Mouse (Mus musculus): Measurements from ENCODE around the gene Twnk.
"Not testable (repeated sequence)": the region's sequence is repeated elsewhere in the genome, so short reads cannot be mapped to it uniquely, and the experiment has no call there.

The Twnk gene

GRCm38 (mm10) chr19:45025937-45026568 lies 20.6 kb downstream of the Twnk start:
- DNase-seq (ENCODE audit: low spot score) = no peak

DNA sequence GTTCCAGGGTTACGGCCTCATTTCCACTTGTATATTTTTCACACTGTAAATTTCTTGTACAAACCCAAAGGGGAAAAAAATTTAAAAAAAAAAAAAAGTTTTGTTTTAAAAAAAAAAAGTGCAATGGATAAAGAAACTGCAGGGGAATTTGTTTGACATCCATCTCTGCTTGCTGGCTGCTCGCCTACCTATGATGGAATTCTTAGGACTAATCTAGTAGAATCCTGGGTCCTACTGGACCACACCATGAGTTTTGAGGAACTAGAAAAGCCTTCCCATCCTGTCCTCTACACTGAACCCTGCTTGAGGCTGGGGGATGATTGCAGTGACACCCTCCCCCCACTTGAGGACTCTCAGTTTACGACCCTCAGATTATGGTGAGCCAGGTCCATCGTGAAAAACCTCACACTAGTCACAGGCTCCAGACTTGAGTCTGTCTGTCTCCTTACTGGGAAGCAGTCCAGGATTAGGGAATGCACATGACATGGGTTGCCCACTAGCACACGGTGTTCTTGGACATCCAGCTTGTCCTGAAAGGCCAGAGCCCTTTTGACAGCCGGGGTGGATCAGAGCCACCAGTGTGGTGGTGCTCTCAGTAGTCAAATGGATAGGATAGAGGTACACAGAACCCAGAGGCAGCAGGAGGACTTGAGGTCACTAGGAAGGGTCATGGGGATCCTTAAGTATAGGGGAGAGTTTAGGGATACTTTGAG lies 21.7 kb downstream of the Twnk start:
- no peak for DNase-seq (ENCODE audit: low spot score)

GRCm38 (mm10) chr19:45027848-45028247 lies 22.4 kb downstream of the Twnk start:
- peak; percentile 19 for DNase-seq (ENCODE audit: low spot score)

GRCm38 (mm10) chr19:45028746-45029145 lies 23.3 kb downstream of the Twnk start:
- DNase-seq (ENCODE audit: low spot score) = peak; percentile 42

- no peak for DNase-seq (ENCODE audit: low spot score)
Observed at GRCm38 (mm10) chr19:45029571-45029970, 24.1 kb downstream of the Twnk start.

DNA sequence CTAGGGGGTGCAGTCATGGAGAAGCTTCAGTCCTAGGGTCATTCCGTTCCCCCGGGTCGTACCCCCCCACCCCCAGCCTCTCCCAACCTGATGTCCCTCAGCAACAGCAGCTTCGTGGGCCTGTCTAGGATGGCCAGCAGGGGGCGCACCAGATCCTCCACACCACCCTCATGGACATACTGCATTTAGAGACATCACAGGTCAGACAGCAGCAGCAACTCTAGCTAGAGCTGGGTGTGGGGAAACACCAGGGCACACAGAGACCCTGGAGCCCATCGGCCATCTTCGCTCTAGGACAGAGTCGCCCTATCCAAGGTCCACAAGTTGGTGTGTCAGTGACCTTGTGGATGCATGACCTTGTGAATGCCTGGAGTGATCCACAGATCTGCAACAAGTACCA lies 24.6 kb downstream of the Twnk start:
- peak; percentile 64 for DNase-seq (ENCODE audit: low spot score)

- peak; percentile 69 for DNase-seq (ENCODE audit: low spot score)
Observed at GRCm38 (mm10) chr19:45030746-45031693, 25.6 kb downstream of the Twnk start.

DNA sequence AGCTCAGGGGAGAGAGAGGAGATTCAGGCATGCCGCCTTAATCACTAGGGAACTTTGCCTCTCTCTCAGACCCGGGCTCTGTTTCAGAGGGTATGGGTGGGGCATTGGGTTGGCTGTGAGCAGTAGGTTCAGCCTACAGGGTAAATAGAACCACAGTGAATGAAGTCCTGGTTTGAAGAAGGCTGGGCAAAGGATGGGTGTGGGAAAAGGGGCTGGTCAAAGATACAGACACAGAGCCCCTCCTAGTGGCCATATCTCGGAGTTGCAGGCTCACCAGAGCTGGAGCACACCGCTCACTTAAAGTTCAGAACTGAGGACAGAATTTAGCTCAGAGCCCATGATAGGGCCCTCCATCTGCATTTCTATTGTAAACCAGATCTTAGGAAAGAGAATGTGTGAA lies 26.3 kb downstream of the Twnk start:
- DNase-seq (ENCODE audit: low spot score) = peak; percentile 78

GRCm38 (mm10) chr19:45032570-45033332 lies 27.3 kb downstream of the Twnk start:
- DNase-seq (ENCODE audit: low spot score) = no peak

DNA sequence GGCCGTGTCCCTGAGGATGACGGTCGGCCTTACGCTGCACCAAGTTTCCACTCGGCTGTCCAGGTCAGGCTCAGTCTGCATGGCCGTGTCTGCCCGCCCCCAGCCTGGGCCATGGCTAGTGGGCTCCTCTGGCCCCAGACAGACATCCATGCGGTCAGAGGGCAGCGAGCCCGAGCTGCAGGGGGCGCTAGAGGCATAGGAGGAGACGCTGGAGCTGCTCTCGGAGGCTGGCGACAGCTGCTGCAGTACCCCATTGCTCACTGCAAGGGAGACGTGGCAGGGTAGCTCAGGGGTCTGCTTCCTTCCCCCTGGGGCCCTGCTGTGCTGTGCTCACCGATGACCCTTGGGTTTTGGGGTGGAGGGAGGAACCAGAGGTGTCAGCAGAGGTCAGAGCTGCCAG lies 31.4 kb downstream of the Twnk start:
- peak; percentile 62 for DNase-seq (ENCODE audit: low spot score)

GRCm38 (mm10) chr19:45038198-45038597 lies 32.7 kb downstream of the Twnk start:
- DNase-seq (ENCODE audit: low spot score) = not testable (repeated sequence)

DNA sequence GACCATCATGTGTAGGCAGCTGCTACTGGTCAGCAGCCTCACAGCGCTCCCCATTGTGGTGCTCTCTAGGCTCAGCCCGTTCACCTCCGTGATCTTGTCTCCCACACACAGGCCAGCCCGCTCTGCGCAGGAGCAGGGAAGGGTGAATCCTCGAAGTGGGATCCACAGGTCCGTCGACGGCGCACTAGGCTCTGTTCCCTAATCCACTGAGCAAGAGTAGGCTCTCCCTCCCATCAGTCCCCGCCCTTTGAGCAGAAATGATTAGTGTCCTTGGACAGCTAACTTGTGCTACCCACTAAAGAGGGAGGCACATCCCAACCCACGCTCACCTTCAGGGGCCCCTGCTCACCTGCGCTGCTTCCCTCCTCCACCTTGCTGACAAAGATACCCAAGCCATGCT lies 34.8 kb downstream of the Twnk start:
- no peak for DNase-seq (ENCODE audit: low spot score)

- DNase-seq (ENCODE audit: low spot score) = no peak
Observed at GRCm38 (mm10) chr19:45044389-45044927, 39.0 kb downstream of the Twnk start.

DNA sequence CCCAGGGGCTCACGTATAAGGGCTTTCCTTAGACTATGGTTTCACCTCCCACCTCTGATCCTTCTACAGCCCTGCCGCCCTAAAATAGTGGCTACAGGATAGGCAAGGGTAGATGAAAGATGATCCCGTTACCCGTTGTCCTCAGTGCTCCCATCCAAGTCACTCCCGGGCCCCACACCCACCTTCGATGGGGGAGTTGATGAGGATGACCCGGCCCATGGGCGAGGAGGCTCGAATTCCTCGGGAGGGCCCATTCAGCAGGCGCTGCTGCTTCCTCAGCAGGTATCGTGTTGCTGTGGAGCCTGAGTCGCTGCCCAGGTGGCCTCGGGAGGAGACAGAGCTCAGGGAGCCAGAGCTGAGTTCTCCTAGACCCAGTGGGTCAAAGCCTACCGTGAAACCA lies 39.8 kb downstream of the Twnk start:
- no peak for DNase-seq (ENCODE audit: low spot score)

DNA sequence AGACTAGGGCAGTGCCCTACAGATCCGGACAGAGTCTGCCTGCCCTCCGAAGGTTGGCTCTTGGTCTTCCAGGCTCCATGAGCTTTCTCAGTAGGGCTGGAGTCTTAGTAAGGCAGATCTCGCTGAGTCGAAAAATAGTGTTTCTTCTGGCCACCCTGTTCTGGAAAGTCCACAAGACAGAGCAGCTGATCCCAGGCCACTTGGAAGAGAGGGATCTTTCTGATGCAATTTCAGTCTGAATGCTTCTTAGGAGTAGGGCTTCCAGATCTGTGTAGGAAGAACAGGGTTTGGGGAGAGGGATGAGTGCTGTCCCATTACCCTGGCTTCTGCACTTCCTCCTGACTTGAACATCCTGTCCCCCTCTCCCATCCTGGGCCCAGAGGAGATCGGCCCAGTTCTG lies 40.2 kb downstream of the Twnk start, which contains the start of gene Pdzd7:
Gene Pdzd7 (minus strand): TSS at position 67 of the 400 bp plus-strand sequence.
- DNase-seq (ENCODE audit: low spot score) = no peak

DNA sequence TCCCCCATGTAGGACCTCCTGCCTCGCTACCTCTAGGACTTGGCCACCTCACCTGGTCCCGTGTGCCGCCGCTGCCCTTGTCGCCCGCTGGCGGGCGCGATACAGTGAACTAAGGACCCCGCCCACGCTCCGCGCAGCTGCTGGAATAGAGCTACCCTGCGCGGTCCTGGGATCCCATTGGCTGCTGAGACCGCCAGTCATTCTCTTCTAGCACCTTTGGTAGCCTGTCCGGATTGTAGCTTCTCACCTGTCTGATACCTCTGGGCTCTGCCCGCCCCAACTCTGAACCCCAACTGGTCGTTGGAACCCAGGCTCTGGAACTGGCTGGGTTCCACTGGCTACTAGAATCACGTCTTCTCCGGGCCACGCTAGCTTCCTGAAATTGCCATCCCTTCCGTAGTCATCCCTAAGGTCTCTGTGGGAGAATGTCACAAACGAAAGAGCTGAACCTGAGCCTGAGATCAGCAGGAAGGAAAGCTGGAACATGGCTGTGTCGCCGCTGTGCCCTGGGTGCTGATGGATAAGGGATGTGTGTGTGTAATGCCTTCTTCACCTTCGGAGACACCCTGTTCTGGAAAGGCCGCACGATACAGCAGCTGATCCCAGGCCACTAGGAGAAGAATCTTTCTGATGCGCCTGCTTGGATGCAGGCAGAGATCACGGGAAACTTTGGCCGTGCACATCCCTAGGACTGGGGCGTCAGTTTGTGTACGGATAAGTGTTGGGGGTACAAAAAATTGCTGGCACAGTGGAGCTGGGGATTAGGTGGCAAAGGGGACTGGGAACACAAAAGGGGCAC lies 41.3 kb downstream of the Twnk start:
- peak; percentile 85 for DNase-seq (ENCODE audit: low spot score)

DNA sequence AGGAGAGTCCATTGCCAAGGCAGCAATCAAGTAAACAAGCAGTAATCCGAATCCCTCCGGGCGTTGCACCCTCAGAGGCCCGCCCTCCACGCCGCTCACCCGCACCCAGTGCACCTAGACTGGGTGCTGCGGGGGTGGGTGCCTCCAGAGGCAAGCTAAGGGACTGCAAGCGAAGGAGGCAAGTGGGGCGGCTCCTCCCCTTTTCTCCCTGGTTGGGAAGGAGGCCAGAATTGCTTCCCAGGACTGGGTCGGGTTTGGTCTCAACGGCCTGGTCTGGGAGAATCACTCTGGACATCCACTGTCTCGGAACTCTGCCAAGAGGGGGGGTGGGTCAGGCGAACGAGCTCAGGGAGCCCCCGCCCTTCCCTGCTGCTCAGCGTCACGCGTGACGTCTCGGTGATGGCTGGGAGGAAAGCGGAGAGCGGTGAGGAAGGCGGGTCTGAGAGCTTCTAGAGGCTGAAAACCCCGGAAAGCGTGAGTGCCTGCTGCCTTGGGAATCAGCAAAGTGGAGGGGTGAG lies 42.0 kb downstream of the Twnk start, which contains the start of gene Sfxn3:
Gene Sfxn3 (plus strand): TSS at position 87 of the 518 bp plus-strand sequence.
- peak; percentile 91 for DNase-seq (ENCODE audit: low spot score)

DNA sequence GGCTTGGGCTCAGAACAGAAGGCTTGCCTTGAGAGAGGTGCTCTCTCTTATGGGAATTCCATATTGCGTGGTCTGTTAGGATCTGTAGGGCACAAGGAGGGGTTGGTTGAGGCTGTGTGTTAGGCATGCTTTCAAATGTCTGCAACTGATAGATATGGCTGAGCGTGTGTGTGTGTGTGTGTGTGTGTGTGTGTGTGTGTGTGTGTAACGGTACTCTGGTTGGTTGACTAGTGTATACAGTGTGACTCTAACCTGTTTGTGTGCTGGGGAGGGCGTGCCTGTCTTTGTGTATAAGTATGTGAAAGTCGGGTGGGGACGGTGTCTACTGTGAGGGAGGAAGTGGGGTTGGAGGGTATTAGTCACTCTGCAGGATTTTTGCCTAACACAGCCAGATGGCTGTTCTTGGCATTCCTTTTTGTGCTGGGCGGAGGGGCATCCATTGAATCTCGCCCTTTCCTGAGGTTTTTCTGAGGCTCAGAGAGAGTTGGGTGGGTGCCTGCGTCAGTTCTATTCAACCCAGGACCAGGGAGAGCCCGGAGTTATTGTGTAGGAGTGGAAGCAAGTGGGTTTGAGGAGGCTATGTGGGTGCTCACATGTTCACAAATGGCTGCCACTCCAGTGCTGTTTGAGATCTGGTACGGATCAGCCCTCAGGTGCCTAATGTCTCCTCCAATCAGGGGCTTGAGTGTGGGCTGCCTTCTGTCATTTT lies 42.6 kb downstream of the Twnk start:
- DNase-seq (ENCODE audit: low spot score) = peak; percentile 55

DNA sequence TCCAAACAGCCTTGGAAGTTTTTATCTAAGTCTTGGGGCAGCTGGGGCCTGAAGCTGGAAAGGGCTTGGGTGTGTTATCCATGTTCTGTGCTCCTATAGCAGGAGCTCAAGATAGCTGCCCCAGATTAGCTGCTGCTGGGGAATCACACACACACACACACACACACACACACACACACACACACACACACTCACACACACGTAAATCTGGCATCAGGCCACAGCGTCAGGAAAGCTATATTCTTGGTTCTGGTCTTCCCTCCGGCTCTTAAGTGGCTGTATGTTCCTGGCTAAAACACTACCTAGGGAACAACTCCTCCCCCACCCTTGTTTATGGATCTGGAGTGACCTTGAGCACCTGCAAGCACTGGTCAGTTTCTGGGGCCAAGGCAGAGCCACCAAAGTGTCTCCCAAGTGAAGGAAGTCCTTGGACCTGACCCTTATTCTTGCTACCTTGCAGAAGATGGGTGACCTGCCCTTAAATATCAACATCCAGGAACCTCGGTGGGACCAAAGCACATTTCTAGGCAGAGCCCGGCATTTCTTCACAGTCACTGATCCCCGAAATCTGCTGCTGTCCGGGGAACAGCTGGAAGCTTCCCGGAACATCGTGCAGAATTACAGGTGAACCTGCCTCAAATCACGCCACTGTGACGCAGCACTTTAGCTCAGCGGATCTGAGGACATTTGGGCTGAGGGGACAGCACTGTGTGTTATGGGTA lies 43.3 kb downstream of the Twnk start:
- DNase-seq (ENCODE audit: low spot score) = no peak
